Mouse (Mus musculus) lung, postnatal 4 days (tissue): Measurements from ENCODE around the gene Sfxn3.

Experiments
- DNase-seq, 2 experiments: peaks; one replicate each; pipeline ENCODE4 v3.0.0; 2021

The Sfxn3 gene

DNA sequence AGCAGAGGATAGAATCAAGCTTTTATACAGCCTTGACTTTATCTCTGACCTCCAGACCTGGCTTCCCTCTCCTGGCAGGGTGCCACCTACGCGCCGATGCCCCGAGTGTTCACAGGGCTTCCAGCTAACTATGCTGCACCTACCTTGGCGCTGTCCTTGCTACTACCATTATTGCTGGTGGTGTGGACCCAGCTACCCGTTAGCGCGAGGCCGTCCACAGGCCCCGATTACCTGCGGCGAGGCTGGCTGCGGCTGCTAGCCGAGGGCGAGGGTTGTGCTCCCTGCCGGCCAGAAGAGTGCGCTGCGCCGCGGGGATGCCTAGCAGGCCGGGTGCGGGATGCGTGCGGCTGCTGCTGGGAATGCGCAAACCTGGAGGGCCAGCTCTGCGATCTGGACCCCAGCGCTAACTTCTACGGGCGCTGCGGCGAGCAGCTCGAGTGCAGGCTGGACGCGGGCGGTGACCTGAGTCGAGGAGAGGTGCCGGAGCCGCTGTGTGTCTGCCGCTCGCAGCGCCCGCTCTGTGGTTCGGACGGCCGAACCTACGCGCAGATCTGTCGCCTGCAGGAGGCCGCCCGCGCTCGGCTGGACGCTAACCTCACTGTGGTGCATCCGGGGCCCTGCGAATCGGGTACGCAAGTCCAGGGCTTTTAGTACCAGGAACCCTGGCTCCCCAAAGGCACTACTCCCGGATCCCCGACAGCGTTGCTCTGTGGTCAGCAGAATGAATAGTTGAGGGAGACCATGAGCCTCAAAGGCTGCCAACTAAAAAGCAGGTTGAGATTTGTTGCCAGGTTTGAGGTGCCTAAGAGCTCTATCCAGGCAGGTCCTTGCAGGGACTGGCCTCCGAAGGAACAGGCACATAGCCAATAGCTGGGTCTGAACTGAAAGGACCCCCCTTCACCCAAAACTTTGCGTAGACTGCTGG is 29.5 kb downstream of the Sfxn3 start:
- DNase-seq = peak; percentile 79 to 81

- DNase-seq = peak in 1 of 2 experiments; percentile 18
These were observed 30.7 kb downstream of the Sfxn3 start for GRCm38 (mm10) chr19:45077742-45078645.

DNA sequence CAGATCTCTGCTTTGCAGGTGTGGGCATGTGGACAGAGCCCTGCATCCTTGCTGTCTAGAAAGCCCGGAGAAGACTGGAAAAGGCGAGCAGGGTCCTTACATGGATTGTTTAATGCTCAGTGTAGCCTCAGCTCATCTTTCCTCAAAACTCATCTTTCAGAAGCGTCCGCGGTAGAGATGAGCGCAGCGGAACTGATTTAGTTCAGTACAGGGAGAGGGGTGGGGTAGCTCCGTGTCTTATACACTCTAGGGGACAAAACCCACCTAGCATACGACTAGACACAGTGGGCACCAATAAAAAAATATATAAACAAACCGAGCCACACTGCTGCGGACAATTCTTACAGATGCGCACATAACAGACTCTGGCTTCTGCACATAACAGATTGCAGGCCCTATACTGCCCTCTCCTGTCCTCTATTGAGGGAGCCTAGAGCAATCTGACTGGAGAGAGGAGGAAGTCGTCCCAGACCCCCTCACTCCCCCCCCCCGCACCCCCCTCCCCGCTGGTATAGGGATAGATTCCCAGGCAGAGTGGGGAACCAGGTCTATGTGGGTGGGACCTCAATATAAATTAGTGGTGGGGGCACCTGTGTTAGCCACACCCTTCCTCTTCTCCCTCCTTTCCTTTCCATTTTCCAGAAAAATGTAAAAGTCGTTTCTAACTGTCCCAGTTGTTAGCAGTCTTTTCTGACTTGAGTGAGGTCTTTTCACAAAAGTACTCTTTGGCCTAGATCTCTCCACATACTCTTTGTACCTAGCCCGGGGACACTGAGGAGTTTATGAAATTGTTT is 31.9 kb downstream of the Sfxn3 start:
- peak in 1 of 2 experiments; percentile 68 for DNase-seq

DNA sequence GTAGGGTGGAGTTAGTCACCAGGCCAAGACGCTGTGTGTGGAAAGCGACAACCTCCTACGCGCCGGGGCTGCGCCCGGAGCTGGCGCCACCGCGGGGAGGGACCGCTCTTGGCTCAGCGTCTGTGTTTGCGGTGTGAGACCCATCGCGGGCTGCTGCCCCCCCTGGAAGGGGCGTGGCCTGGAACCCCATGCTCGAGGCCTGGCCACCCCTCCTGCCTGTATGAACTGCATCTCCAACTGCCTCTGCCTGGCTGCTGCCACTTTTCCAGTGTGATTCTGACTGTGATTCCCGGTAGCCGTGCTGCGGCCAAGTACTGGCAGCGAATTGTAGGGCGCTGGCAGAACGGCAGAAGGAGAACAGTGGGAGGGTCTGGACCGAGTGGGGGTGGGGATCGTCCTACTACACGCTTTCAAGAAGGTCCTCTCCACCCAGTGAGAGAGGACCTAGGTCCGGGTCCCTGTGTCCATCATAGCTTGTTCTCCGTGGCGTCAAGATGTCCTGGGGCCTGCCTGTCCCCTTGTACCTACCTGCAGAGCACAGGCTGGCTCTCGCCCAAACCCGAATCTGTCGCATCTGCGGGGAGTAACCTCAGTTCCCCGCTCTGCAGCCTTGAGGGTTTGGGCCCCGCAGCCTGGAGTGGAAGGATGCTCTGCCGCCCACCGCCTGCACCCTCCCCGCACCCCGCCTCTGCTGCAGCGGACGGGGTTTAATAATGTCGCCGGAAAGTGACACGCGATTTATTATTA is 32.6 kb downstream of the Sfxn3 start:
- DNase-seq = peak; percentile 89 to 94

- no peak for DNase-seq
These were observed 33.4 kb downstream of the Sfxn3 start for GRCm38 (mm10) chr19:45080711-45081110.

GRCm38 (mm10) chr19:45081279-45081678 is 34.0 kb downstream of the Sfxn3 start:
- peak; percentile 61 to 83 for DNase-seq

DNA sequence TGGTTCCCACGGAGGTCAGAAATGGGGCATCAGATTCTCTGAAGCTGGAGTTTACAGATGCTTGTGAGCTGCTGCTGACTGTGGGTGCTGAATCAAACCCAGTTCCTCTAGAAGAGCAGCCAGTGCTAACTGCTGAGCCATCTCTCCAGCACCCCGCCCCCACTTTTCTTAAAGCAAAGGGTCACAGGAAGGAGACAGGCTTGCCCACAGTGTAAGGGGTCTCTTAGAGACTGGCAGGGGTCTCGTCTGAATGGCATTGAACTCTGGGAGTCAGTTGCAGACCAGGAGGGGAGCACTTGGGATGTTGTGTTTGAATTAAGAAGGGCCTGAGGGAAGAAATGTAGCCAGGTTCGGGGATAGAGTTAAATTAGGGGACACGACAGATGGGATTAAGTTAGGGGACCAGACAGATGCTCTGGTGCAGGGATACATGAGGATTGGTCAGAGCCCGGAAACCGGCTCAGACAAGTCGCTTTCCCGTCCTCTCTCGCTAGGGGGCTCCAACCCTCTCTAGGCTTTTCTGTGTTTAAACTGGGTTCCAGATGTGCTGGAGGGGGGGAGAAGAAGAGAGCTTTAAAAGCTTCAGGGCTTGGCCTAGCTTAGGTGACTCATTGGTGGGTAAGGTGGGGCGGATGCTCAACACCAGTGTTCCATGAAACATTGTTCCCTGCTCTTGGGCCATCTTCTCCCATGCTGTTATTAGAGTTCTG is 34.7 kb downstream of the Sfxn3 start:
- DNase-seq = peak in 1 of 2 experiments; percentile 71

DNA sequence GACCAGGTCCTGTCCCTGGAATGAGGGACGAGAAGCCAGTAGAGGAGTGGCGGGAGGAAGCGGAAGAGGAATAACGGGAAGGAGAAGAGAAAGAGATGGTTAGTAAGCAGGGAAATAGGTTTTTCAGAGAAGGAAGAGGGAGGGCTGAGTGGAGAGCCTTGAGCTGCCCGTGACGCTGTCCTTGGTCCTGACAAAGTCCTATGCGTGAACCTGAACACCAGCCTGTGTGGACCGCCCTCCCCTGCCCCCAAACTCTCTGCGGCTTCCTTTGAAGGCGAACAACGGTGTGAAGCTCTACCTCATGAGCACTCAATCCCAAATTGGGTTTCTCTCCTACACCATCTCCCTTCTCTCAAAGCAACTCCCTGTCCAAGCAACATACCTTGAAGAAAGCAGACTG is 50.6 kb downstream of the Sfxn3 start:
- peak; percentile 43 to 60 for DNase-seq

DNA sequence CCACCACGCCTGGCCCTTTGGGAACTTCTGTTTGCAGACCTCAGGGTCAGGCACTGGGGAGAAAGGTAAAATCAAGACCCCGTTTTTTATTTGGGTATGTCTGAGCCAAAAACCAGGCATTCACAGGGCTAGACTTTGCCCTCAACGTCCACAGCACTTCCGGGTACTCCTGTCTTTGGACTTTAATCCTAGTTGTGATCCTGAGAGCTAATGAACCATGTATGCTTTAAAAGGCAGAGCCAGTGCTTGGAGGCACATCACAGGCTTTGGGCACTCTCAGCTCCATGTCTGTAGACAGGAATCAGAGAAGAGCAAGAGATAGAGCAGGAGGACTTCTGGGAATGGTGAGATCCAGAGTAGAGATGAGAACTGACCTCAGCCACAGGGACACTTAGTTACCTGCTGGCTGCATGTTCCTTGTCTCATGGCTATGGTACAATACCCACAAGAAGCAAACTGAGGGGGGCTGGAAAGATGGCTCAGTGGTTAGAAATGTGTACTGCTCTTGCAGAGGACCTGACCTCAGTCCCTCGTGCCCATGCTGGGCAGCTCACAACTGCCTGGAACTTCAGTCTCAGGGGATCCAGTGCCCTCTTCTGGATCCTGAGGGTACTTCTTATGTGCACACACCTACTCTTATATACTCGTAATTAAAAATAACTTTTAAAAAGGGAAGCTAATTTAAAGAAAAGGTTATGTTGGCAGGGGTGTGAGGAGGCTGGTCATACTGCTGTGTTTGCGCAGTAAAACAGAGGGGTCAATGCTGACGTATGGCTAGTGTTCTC is 53.4 kb downstream of the Sfxn3 start:
- no peak for DNase-seq

DNA sequence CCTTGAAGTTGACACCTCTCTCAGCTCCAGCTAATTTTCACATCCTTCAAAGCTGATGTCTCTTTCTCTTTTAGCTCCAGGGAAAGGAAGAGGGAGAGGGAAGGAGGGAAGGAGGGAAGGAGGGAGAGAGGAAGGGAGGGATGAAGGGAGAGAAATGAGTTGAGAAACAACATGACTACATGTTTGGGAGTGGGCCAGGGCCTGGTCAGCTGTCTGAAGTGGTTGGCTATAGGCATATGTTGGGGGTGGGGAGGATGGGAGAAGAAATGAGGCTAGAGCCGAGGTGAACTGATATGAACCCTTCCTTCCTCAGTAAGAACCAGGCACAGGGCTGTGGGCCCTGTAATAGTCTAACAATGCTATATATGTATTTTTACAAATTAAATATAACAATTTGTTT is 58.3 kb downstream of the Sfxn3 start:
- DNase-seq = no peak
